In the genomic region with DNA sequence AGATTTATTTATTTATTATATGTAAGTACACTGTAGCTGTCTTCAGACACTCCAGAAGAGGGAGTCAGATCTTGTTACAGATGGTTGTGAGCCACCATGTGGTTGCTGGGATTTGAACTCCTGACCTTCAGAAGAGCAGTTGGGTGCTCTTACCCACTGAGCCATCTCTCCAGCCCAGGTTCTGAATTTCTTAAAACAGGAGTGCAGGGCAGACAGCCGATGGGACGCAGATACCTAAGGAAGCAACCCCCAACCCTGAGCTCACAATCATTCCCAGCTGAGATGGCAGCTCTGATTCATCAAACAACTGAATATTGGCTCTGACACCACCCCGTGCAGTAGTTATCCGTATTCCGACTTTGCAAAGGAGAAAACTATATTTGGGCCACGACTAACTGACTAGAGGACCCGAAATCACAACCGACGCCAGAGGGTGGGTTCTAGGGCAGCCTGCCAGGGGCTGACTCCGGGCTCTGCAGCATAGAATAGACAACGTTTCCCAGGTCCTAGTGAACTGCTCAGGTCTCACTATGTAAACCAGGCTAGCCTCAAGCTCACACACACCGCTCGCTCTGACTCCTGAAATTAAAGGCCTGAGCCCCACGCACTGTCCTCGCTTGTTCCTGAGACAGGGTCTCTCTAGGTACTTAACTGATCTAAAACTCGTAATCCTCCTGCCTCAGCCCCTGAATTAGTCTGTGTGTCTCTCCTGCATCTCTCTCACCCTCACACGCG, we compare ENCODE assay signal across 8 mouse cellular contexts. TPM values are rescaled to one million over a fixed set of nuclear protein-coding genes. Genes with fewer than 3 reads are reported as not detected.
A peak's percentile ranks its signal among the peaks of the same experiment; 100 is the strongest.
DNase-seq lines count a peak whose midpoint lies in the region; ATAC-seq and TF ChIP-seq lines count a peak whose summit lies in the region.

No protein-coding gene starts in this region.

- peak overlapping the region; percentile 87 for H3K27ac ChIP-seq in kidney, embryonic 14.5 days (ENCODE audit: low read depth, low read length)
- no peak overlapping the region for H3K27ac ChIP-seq in heart, postnatal 0 days (ENCODE audit: low read depth)
- H3K27ac ChIP-seq in midbrain, embryonic 12.5 days (replicated peaks): peak overlapping the region; percentile 86; the same call in 1 of the 2 replicates

- WGBS in kidney, embryonic 14.5 days: 72% methylated on average over 18 of the region's 18 CpGs
- 52% methylated on average over 18 of the region's 18 CpGs for WGBS in heart, postnatal 0 days
- 69% methylated on average over 18 of the region's 18 CpGs for WGBS in midbrain, embryonic 12.5 days

- no peak for DNase-seq in kidney, adult 9 months
- peak; percentile 47 for DNase-seq in MN1 (ENCODE audit: low spot score)
- DNase-seq in heart, postnatal 0 days (ENCODE audit: low spot score): no peak
- DNase-seq in thymus, postnatal 10 days (ENCODE audit: low spot score in 2 of 2): no peak
- DNase-seq in spleen, postnatal 36 days (ENCODE audit: low spot score in 2 of 2): no peak
- DNase-seq in gastrocnemius, postnatal 4 days (ENCODE audit: low spot score in 2 of 2): no peak

- no peak for TF ChIP-seq CTCF in heart, postnatal 0 days (IDR thresholded peaks at IDR 0.05; ENCODE audit: low read depth)

- H3K9me3 ChIP-seq in kidney, embryonic 14.5 days (ENCODE audit: control insufficient read depth, low read length): no peaks in the 10 kb centered on the region
- no peaks in the 10 kb centered on the region for H3K9me3 ChIP-seq in heart, postnatal 0 days (replicated peaks; ENCODE audit: control insufficient read depth, low read length)
- no peaks in the 10 kb centered on the region for H3K9me3 ChIP-seq in midbrain, embryonic 12.5 days

- no peaks in the 10 kb centered on the region; the same call in 1 of the 2 replicates for H3K36me3 ChIP-seq in kidney, embryonic 14.5 days (ENCODE audit: control insufficient read depth, insufficient read depth, low read length)
- H3K36me3 ChIP-seq in heart, postnatal 0 days (replicated peaks; ENCODE audit: control insufficient read depth, insufficient read depth, low read length): peaks cover under 1% of the 10 kb centered on the region; the same call in 1 of the 2 replicates
- peaks cover 2% of the 10 kb centered on the region; the same call in 1 of the 2 replicates for H3K36me3 ChIP-seq in midbrain, embryonic 12.5 days

- peak overlapping the region; percentile 64 for H3K4me3 ChIP-seq in kidney, embryonic 14.5 days (ENCODE audit: low read length)
- H3K4me3 ChIP-seq in heart, postnatal 0 days (ENCODE audit: low read depth, low read length): peak overlapping the region; percentile 64
- H3K4me3 ChIP-seq in midbrain, embryonic 12.5 days: peak overlapping the region; percentile 64

- no peak for TF ChIP-seq EP300 in heart, postnatal 0 days (IDR thresholded peaks at IDR 0.05; ENCODE audit: low read depth)

- H3K4me1 ChIP-seq in kidney, embryonic 14.5 days (ENCODE audit: control insufficient read depth, insufficient read depth, low read length): peaks cover 6% of the 10 kb centered on the region
- peaks cover 5% of the 10 kb centered on the region; the same call in 1 of the 2 replicates for H3K4me1 ChIP-seq in heart, postnatal 0 days (ENCODE audit: control insufficient read depth, insufficient read depth)
- H3K4me1 ChIP-seq in midbrain, embryonic 12.5 days: peaks cover 7% of the 10 kb centered on the region

- no peak for ATAC-seq in kidney, embryonic 14.5 days (ENCODE audit: low FRiP score, low TSS enrichment)
- no peak for ATAC-seq in heart, postnatal 0 days (ENCODE audit: insufficient read depth, low read depth)
- no peak for ATAC-seq in midbrain, embryonic 12.5 days (ENCODE audit: low FRiP score, low read depth)

- peak overlapping the region; percentile 74 for H3K4me2 ChIP-seq in kidney, embryonic 14.5 days (replicated peaks; ENCODE audit: low read depth, low read length)
- H3K4me2 ChIP-seq in heart, postnatal 0 days (ENCODE audit: low read depth, low read length): peak overlapping the region; percentile 75
- H3K4me2 ChIP-seq in midbrain, embryonic 12.5 days (replicated peaks): peak overlapping the region; percentile 67

- H3K27me3 ChIP-seq in kidney, embryonic 14.5 days (ENCODE audit: control insufficient read depth, insufficient read depth, low read length): no peaks in the 10 kb centered on the region
- no peaks in the 10 kb centered on the region for H3K27me3 ChIP-seq in heart, postnatal 0 days (ENCODE audit: control insufficient read depth, insufficient read depth, low read length)
- H3K27me3 ChIP-seq in midbrain, embryonic 12.5 days: no peaks in the 10 kb centered on the region

- peak overlapping the region; percentile 69 for H3K9ac ChIP-seq in kidney, embryonic 14.5 days (ENCODE audit: low read depth, low read length)
- peak overlapping the region; percentile 43; the same call in 1 of the 2 replicates for H3K9ac ChIP-seq in heart, postnatal 0 days (replicated peaks; ENCODE audit: low read depth, low read length)
- H3K9ac ChIP-seq in midbrain, embryonic 12.5 days (replicated peaks): peak overlapping the region; percentile 66

RNA-seq across cellular contexts. Expression of a gene that starts 1.1 kb away (rescaled TPM):
- 42.2 and 55.3 TPM in 2 replicates for polyA plus RNA-seq in kidney, embryonic 14.5 days (2014; fragmentation: Nextera tagmentation; extraction: Ambion mirVana)
- 0.12 and 2.0 TPM in 2 replicates for total RNA-seq in heart, postnatal 0 days (2014; rRNA removed; ENCODE audit: low replicate concordance)
- 10.3 and 10.7 TPM in 2 replicates for polyA plus RNA-seq in heart, postnatal 0 days (2015; fragmentation: Nextera tagmentation; extraction: Ambion mirVana)
- 38.2 and 41.6 TPM in 2 replicates for polyA plus RNA-seq in midbrain, embryonic 12.5 days (2016; fragmentation: Nextera tagmentation; extraction: Ambion mirVana)
- 10 to 100 TPM; 12.5 to 12.7 TPM for total RNA-seq in gastrocnemius, postnatal 4 days (2021)

RNA-seq across cellular contexts. Expression of a gene that starts 9.7 kb away (rescaled TPM):
- polyA plus RNA-seq in kidney, embryonic 14.5 days (2014; fragmentation: Nextera tagmentation; extraction: Ambion mirVana): 0.41 TPM in 1 of 2 replicates, not detected in the other
- not detected in 2 replicates for total RNA-seq in heart, postnatal 0 days (2014; rRNA removed; ENCODE audit: low replicate concordance)
- not detected in 2 replicates for polyA plus RNA-seq in heart, postnatal 0 days (2015; fragmentation: Nextera tagmentation; extraction: Ambion mirVana)
- polyA plus RNA-seq in midbrain, embryonic 12.5 days (2016; fragmentation: Nextera tagmentation; extraction: Ambion mirVana): 0.37 TPM in 1 of 2 replicates, not detected in the other
- 1 to 10 TPM in 1 of 2 experiments, under 1 TPM in 1; 0.41 to 1.4 TPM for total RNA-seq in gastrocnemius, postnatal 4 days (2021)

RNA-seq across cellular contexts. Expression of a gene that starts 30.3 kb away (rescaled TPM):
- 53.6 and 64.7 TPM in 2 replicates for polyA plus RNA-seq in kidney, embryonic 14.5 days (2014; fragmentation: Nextera tagmentation; extraction: Ambion mirVana)
- total RNA-seq in heart, postnatal 0 days (2014; rRNA removed; ENCODE audit: low replicate concordance): 18.5 and 27.1 TPM in 2 replicates
- 48.4 and 49.8 TPM in 2 replicates for polyA plus RNA-seq in heart, postnatal 0 days (2015; fragmentation: Nextera tagmentation; extraction: Ambion mirVana)
- 120 and 129 TPM in 2 replicates for polyA plus RNA-seq in midbrain, embryonic 12.5 days (2016; fragmentation: Nextera tagmentation; extraction: Ambion mirVana)
- 10 to 100 TPM; 42.5 to 47.9 TPM for total RNA-seq in gastrocnemius, postnatal 4 days (2021)

RNA-seq across cellular contexts. Expression of a gene that starts 32.3 kb away (rescaled TPM):
- 21.0 and 29.3 TPM in 2 replicates for polyA plus RNA-seq in kidney, embryonic 14.5 days (2014; fragmentation: Nextera tagmentation; extraction: Ambion mirVana)
- total RNA-seq in heart, postnatal 0 days (2014; rRNA removed; ENCODE audit: low replicate concordance): 13.3 and 20.8 TPM in 2 replicates
- 22.9 and 26.2 TPM in 2 replicates for polyA plus RNA-seq in heart, postnatal 0 days (2015; fragmentation: Nextera tagmentation; extraction: Ambion mirVana)
- 25.3 and 26.4 TPM in 2 replicates for polyA plus RNA-seq in midbrain, embryonic 12.5 days (2016; fragmentation: Nextera tagmentation; extraction: Ambion mirVana)
- 10 to 100 TPM; 33.0 TPM for total RNA-seq in gastrocnemius, postnatal 4 days (2021)

RNA-seq across cellular contexts. Expression of a gene that starts 36.6 kb away (rescaled TPM):
- 36.9 and 42.4 TPM in 2 replicates for polyA plus RNA-seq in kidney, embryonic 14.5 days (2014; fragmentation: Nextera tagmentation; extraction: Ambion mirVana)
- total RNA-seq in heart, postnatal 0 days (2014; rRNA removed; ENCODE audit: low replicate concordance): 43.9 and 49.2 TPM in 2 replicates
- polyA plus RNA-seq in heart, postnatal 0 days (2015; fragmentation: Nextera tagmentation; extraction: Ambion mirVana): 35.4 and 38.1 TPM in 2 replicates
- polyA plus RNA-seq in midbrain, embryonic 12.5 days (2016; fragmentation: Nextera tagmentation; extraction: Ambion mirVana): 49.8 and 53.9 TPM in 2 replicates
- total RNA-seq in gastrocnemius, postnatal 4 days (2021): 10 to 100 TPM; 29.0 to 30.3 TPM
